Mouse (Mus musculus): Measurements from ENCODE around the gene Zmiz1. TPM values are rescaled to one million over a fixed set of nuclear protein-coding genes. Genes with fewer than 3 reads are reported as not detected.

The Zmiz1 gene
- polyA plus RNA-seq, 1 experiment from 2014 or later: 77.3 TPM

GRCm38 (mm10) chr14:25501481-25501880 lies 42.5 kb downstream of the Zmiz1 start:
- Histone ChIP-seq H3K9ac (no peak overlapping the region), H3K27me3 (replicated peaks) (no peaks in the 10 kb centered on the region), H3K27ac (no peak overlapping the region), H3K4me2 (no peak overlapping the region), H3K4me1 (peaks cover 53% of the 10 kb centered on the region), H3K36me3 (replicated peaks) (no peaks in the 10 kb centered on the region; the same call in 1 of the 2 replicates), H3K9me3 (no peaks in the 10 kb centered on the region), H3K4me3 (no peak overlapping the region)
- WGBS: 93% methylated on average over 5 of the region's 5 CpGs
- no peak for ATAC-seq (replicated peaks)

GRCm38 (mm10) chr14:25502355-25502754 lies 43.4 kb downstream of the Zmiz1 start:
- no peaks in the 10 kb centered on the region; the same call in 1 of the 2 replicates for H3K36me3 ChIP-seq (replicated peaks)
- no peak overlapping the region for H3K4me2 ChIP-seq
- ATAC-seq (replicated peaks): no peak
- H3K27me3 ChIP-seq (replicated peaks): no peaks in the 10 kb centered on the region
- no peak overlapping the region for H3K27ac ChIP-seq
- no peaks in the 10 kb centered on the region for H3K9me3 ChIP-seq
- peaks cover 45% of the 10 kb centered on the region for H3K4me1 ChIP-seq
- H3K4me3 ChIP-seq: no peak overlapping the region
- H3K9ac ChIP-seq: no peak overlapping the region
- WGBS: 93% methylated on average over 3 of the region's 3 CpGs

- H3K9ac ChIP-seq: no peak overlapping the region
- H3K4me1 ChIP-seq: peaks cover 31% of the 10 kb centered on the region
- H3K4me3 ChIP-seq: no peak overlapping the region
- 85% methylated on average over 3 of the region's 3 CpGs for WGBS
- no peaks in the 10 kb centered on the region for H3K27me3 ChIP-seq (replicated peaks)
- H3K27ac ChIP-seq: no peak overlapping the region
- H3K9me3 ChIP-seq: no peaks in the 10 kb centered on the region
- no peak overlapping the region for H3K4me2 ChIP-seq
- ATAC-seq (replicated peaks): no peak
- no peaks in the 10 kb centered on the region; the same call in 1 of the 2 replicates for H3K36me3 ChIP-seq (replicated peaks)
Observed at GRCm38 (mm10) chr14:25504241-25504640, 45.3 kb downstream of the Zmiz1 start.

GRCm38 (mm10) chr14:25505201-25505671 lies 46.3 kb downstream of the Zmiz1 start:
- Histone ChIP-seq H3K27ac (no peak overlapping the region), H3K9me3 (no peaks in the 10 kb centered on the region), H3K27me3 (replicated peaks) (no peaks in the 10 kb centered on the region), H3K9ac (no peak overlapping the region), H3K4me1 (peaks cover 27% of the 10 kb centered on the region), H3K4me3 (no peak overlapping the region), H3K4me2 (no peak overlapping the region), H3K36me3 (replicated peaks) (no peaks in the 10 kb centered on the region; the same call in 1 of the 2 replicates)
- ATAC-seq (replicated peaks): no peak
- WGBS: 83% methylated on average over 6 of the region's 6 CpGs

GRCm38 (mm10) chr14:25508111-25508756 lies 49.2 kb downstream of the Zmiz1 start:
- Histone ChIP-seq H3K9ac (no peak overlapping the region), H3K9me3 (no peaks in the 10 kb centered on the region), H3K4me3 (no peak overlapping the region), H3K4me1 (peaks cover 41% of the 10 kb centered on the region), H3K4me2 (no peak overlapping the region), H3K27me3 (replicated peaks) (no peaks in the 10 kb centered on the region), H3K36me3 (replicated peaks) (no peaks in the 10 kb centered on the region; the same call in 1 of the 2 replicates), H3K27ac (no peak overlapping the region)
- WGBS: 81% methylated on average over 13 of the region's 13 CpGs
- no peak for ATAC-seq (replicated peaks)

GRCm38 (mm10) chr14:25508757-25509139 lies 49.8 kb downstream of the Zmiz1 start:
- Histone ChIP-seq H3K9me3 (no peaks in the 10 kb centered on the region), H3K9ac (no peak overlapping the region), H3K36me3 (replicated peaks) (no peaks in the 10 kb centered on the region; the same call in 1 of the 2 replicates), H3K27ac (no peak overlapping the region), H3K4me3 (no peak overlapping the region), H3K27me3 (replicated peaks) (no peaks in the 10 kb centered on the region), H3K4me2 (no peak overlapping the region), H3K4me1 (peaks cover 46% of the 10 kb centered on the region)
- ATAC-seq (replicated peaks): no peak
- 85% methylated on average over 5 of the region's 5 CpGs for WGBS

- no peak overlapping the region for H3K27ac ChIP-seq
- H3K27me3 ChIP-seq (replicated peaks): no peaks in the 10 kb centered on the region
- no peak overlapping the region for H3K9ac ChIP-seq
- no peaks in the 10 kb centered on the region for H3K9me3 ChIP-seq
- H3K4me3 ChIP-seq: no peak overlapping the region
- ATAC-seq (replicated peaks): no peak
- WGBS: 87% methylated on average over 20 of the region's 20 CpGs
- no peak overlapping the region for H3K4me2 ChIP-seq
- H3K4me1 ChIP-seq: peaks cover 52% of the 10 kb centered on the region
- no peaks in the 10 kb centered on the region for H3K36me3 ChIP-seq (replicated peaks)
Observed at GRCm38 (mm10) chr14:25509450-25510129, 50.6 kb downstream of the Zmiz1 start.

- H3K4me1 ChIP-seq: peaks cover 56% of the 10 kb centered on the region
- peak overlapping the region; percentile 4; the same call in 1 of the 2 replicates for H3K27ac ChIP-seq
- H3K4me3 ChIP-seq: no peak overlapping the region
- H3K4me2 ChIP-seq: no peak overlapping the region
- no peaks in the 10 kb centered on the region for H3K9me3 ChIP-seq
- no peak overlapping the region for H3K9ac ChIP-seq
- no peak for ATAC-seq (replicated peaks)
- no peaks in the 10 kb centered on the region for H3K36me3 ChIP-seq (replicated peaks)
- H3K27me3 ChIP-seq (replicated peaks): no peaks in the 10 kb centered on the region
- WGBS: 72% methylated on average over 3 of the region's 3 CpGs
Observed at GRCm38 (mm10) chr14:25510362-25510761, 51.4 kb downstream of the Zmiz1 start.

GRCm38 (mm10) chr14:25510987-25511386 lies 52.0 kb downstream of the Zmiz1 start:
- Histone ChIP-seq H3K9me3 (no peaks in the 10 kb centered on the region), H3K4me1 (peaks cover 60% of the 10 kb centered on the region), H3K27ac (peak overlapping the region; percentile 4; the same call in 1 of the 2 replicates), H3K27me3 (replicated peaks) (no peaks in the 10 kb centered on the region), H3K4me3 (no peak overlapping the region), H3K9ac (no peak overlapping the region), H3K36me3 (replicated peaks) (no peaks in the 10 kb centered on the region), H3K4me2 (no peak overlapping the region)
- no peak for ATAC-seq (replicated peaks)
- WGBS: 64% methylated on average over 7 of the region's 7 CpGs

GRCm38 (mm10) chr14:25511564-25511963 lies 52.6 kb downstream of the Zmiz1 start:
- ATAC-seq (replicated peaks): no peak
- Histone ChIP-seq H3K4me3 (no peak overlapping the region), H3K9ac (no peak overlapping the region), H3K27ac (peak overlapping the region; percentile 61; the same call in 1 of the 2 replicates), H3K4me2 (no peak overlapping the region), H3K4me1 (peaks cover 60% of the 10 kb centered on the region), H3K27me3 (replicated peaks) (no peaks in the 10 kb centered on the region), H3K36me3 (replicated peaks) (no peaks in the 10 kb centered on the region), H3K9me3 (no peaks in the 10 kb centered on the region)
- WGBS: 58% methylated on average over 3 of the region's 3 CpGs

- H3K9ac ChIP-seq: no peak overlapping the region
- H3K4me1 ChIP-seq: peaks cover 60% of the 10 kb centered on the region
- no peak overlapping the region for H3K4me3 ChIP-seq
- no peaks in the 10 kb centered on the region for H3K36me3 ChIP-seq (replicated peaks)
- H3K27me3 ChIP-seq (replicated peaks): no peaks in the 10 kb centered on the region
- no peaks in the 10 kb centered on the region for H3K9me3 ChIP-seq
- H3K27ac ChIP-seq: peak overlapping the region; percentile 61
- H3K4me2 ChIP-seq: no peak overlapping the region
- WGBS: 21% methylated on average over 5 of the region's 5 CpGs
- ATAC-seq (replicated peaks): no peak
Observed at GRCm38 (mm10) chr14:25511967-25512366, 53.0 kb downstream of the Zmiz1 start.

- Histone ChIP-seq H3K36me3 (replicated peaks) (no peaks in the 10 kb centered on the region), H3K9me3 (no peaks in the 10 kb centered on the region), H3K4me3 (no peak overlapping the region), H3K27ac (peak overlapping the region; percentile 61), H3K27me3 (replicated peaks) (no peaks in the 10 kb centered on the region), H3K4me2 (no peak overlapping the region), H3K9ac (no peak overlapping the region), H3K4me1 (peaks cover 66% of the 10 kb centered on the region)
- WGBS: 24% methylated on average over 6 of the region's 6 CpGs
- 0 out of 2 replicates have a peak, but pooled peaks have one; percentile 13 for ATAC-seq (replicated peaks)
Observed at GRCm38 (mm10) chr14:25512803-25513202, 53.8 kb downstream of the Zmiz1 start.
